Mouse (Mus musculus) kidney, adult 2 months (tissue): ENCODE measurements around the gene Aldh3a2.

Experiments used
- CTCF ChIP-seq: fragments of 200-500 bp; conservative IDR thresholded peaks from 2 replicates; pipeline ENCODE4 v1.5.1; 2011; ENCODE audit warnings: low read depth, mild to moderate bottlenecking, control low read depth, low read length, moderate library complexity, mixed read lengths; ENCODE audit not compliant: insufficient read depth, insufficient read length
- POLR2A ChIP-seq: fragments of 200-500 bp; IDR thresholded peaks from one replicate; pipeline ENCODE4 v1.6.1; 2011; ENCODE audit warnings: low read depth, low read length, control low read depth

DNA sequence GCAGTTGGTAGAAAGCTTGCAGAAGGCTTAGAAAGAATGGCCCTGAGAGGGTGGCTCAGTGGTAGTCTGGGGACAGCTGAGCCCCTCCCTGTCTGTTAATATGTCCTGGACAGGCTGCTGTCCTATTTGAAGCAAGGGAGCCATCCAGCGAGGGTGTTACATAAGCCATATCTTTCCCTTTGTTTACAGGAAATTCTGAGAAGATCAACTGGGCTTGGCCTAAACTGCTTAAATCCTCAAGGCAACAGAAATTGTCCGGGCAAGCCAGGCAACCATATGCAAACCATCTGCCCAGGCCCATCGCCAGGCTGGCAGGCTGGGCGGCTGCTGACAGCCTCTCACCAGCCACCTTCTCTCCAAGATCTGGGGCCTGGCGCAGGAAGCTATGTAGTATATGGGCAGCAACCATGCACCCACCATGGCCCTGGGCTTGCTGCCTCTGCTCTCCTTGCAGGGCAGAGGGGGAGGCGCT lies 41.3 kb downstream of the Aldh3a2 start:
- no peak for TF ChIP-seq POLR2A
- no peak for TF ChIP-seq CTCF
